19 mouse cellular contexts compared by ENCODE assay signal in genomic region chr14:117131324-117131723, GRCm38 (mm10).
DNase-seq lines count a peak whose midpoint lies in the region; ATAC-seq and TF ChIP-seq lines count a peak whose summit lies in the region.
"Had no signal": no experiment of that assay in that cellular context is flagged by ENCODE, and none has a peak within 500 bp of the region (broad histone marks: within the 10 kb centered on the region; RNA-seq: fewer than 3 reads in every experiment).

No protein-coding gene starts in this region.

- peak; percentile 88 for DNase-seq in heart, adult 11 months
- DNase-seq in heart, postnatal 25 days (ENCODE audit: low spot score), result no peak
- DNase-seq in midbrain, postnatal 0 days (ENCODE audit: low spot score), result no peak
- DNase-seq in ovary, postnatal 14 days (ENCODE audit: low spot score), result no peak
- no peak for DNase-seq in cerebellum, postnatal 25 days
- DNase-seq: adrenal gland, adult 2 months; cerebellum, postnatal 14 days; lung, adult 2 months; retina, postnatal 1 day; right cerebral cortex, postnatal 4 days had no signal

- no peaks in the 10 kb centered on the region for H3K4me1 ChIP-seq in intestine, postnatal 0 days (replicated peaks; ENCODE audit: control insufficient read depth, insufficient read depth, low read length)
- no peaks in the 10 kb centered on the region for H3K4me1 ChIP-seq in intestine, embryonic 16.5 days (ENCODE audit: control insufficient read depth, insufficient read depth, low read length)
- no peaks in the 10 kb centered on the region for H3K4me1 ChIP-seq in midbrain, postnatal 0 days (ENCODE audit: insufficient read depth, low read length)
- H3K4me1 ChIP-seq in midbrain, embryonic 16.5 days (ENCODE audit: control insufficient read depth, insufficient read depth, low read length), result no peaks in the 10 kb centered on the region
- H3K4me1 ChIP-seq: forebrain, embryonic 12.5 days; limb, embryonic 12.5 days; midbrain, embryonic 12.5 days; neural tube, embryonic 15.5 days had no signal

- H3K9ac ChIP-seq in intestine, postnatal 0 days (ENCODE audit: low read depth, low read length), result no peak overlapping the region
- no peak overlapping the region for H3K9ac ChIP-seq in intestine, embryonic 16.5 days (ENCODE audit: low read depth, low read length)
- H3K9ac ChIP-seq in midbrain, postnatal 0 days (replicated peaks; ENCODE audit: low read length, poor library complexity, severe bottlenecking), result no peak overlapping the region
- no peak overlapping the region for H3K9ac ChIP-seq in midbrain, embryonic 16.5 days (ENCODE audit: low read depth, low read length)
- H3K9ac ChIP-seq: forebrain, embryonic 12.5 days; limb, embryonic 12.5 days; midbrain, embryonic 12.5 days; neural tube, embryonic 15.5 days had no signal

- no peak for ATAC-seq in intestine, postnatal 0 days
- no peak for ATAC-seq in intestine, embryonic 16.5 days
- ATAC-seq in midbrain, postnatal 0 days (ENCODE audit: low FRiP score), result no peak
- ATAC-seq in midbrain, embryonic 16.5 days, result no peak

- no peak overlapping the region for H3K4me3 ChIP-seq in intestine, postnatal 0 days (ENCODE audit: low read depth, low read length)
- H3K4me3 ChIP-seq in intestine, embryonic 16.5 days (ENCODE audit: low read length), result no peak overlapping the region
- H3K4me3 ChIP-seq in midbrain, postnatal 0 days (ENCODE audit: low read depth, low read length), result no peak overlapping the region
- no peak overlapping the region for H3K4me3 ChIP-seq in midbrain, embryonic 16.5 days (ENCODE audit: low read depth, low read length)
- H3K4me3 ChIP-seq: forebrain, embryonic 12.5 days; limb, embryonic 12.5 days; midbrain, embryonic 12.5 days; myocyte; neural tube, embryonic 15.5 days had no signal

- TF ChIP-seq CTCF in intestine, postnatal 0 days (IDR thresholded peaks at IDR 0.05; ENCODE audit: low read depth), result peak; percentile 50
- peak; percentile 40; the same call in 1 of the 2 replicates for TF ChIP-seq CTCF in midbrain, postnatal 0 days (IDR thresholded peaks at IDR 0.05)

- no peak overlapping the region for H3K27ac ChIP-seq in intestine, postnatal 0 days (ENCODE audit: low read depth, low read length)
- no peak overlapping the region for H3K27ac ChIP-seq in intestine, embryonic 16.5 days (ENCODE audit: low read length)
- H3K27ac ChIP-seq in midbrain, postnatal 0 days (ENCODE audit: low read depth, low read length), result no peak overlapping the region
- no peak overlapping the region for H3K27ac ChIP-seq in midbrain, embryonic 16.5 days (ENCODE audit: low read length)
- H3K27ac ChIP-seq: forebrain, embryonic 12.5 days; limb, embryonic 12.5 days; macrophage; midbrain, embryonic 12.5 days; neural tube, embryonic 15.5 days had no signal

- H3K9me3 ChIP-seq in intestine, postnatal 0 days (ENCODE audit: control insufficient read depth), result no peaks in the 10 kb centered on the region
- no peaks in the 10 kb centered on the region for H3K9me3 ChIP-seq in intestine, embryonic 16.5 days (ENCODE audit: control insufficient read depth, low read length)
- no peaks in the 10 kb centered on the region for H3K9me3 ChIP-seq in midbrain, postnatal 0 days (ENCODE audit: low read length)
- H3K9me3 ChIP-seq in midbrain, embryonic 16.5 days (replicated peaks; ENCODE audit: control insufficient read depth, low read length, poor library complexity, severe bottlenecking), result no peaks in the 10 kb centered on the region
- H3K9me3 ChIP-seq: forebrain, embryonic 12.5 days; limb, embryonic 12.5 days; midbrain, embryonic 12.5 days; neural tube, embryonic 15.5 days had no signal

- WGBS in intestine, postnatal 0 days, result 78% methylated on average over 1 of the region's 1 CpGs
- WGBS in intestine, embryonic 16.5 days, result 95% methylated on average over 1 of the region's 1 CpGs
- 86% methylated on average over 1 of the region's 1 CpGs for WGBS in midbrain, postnatal 0 days
- WGBS in midbrain, embryonic 16.5 days, result 97% methylated on average over 1 of the region's 1 CpGs

- no peaks in the 10 kb centered on the region for H3K36me3 ChIP-seq in intestine, postnatal 0 days (ENCODE audit: control insufficient read depth, insufficient read depth)
- H3K36me3 ChIP-seq in intestine, embryonic 16.5 days (ENCODE audit: control insufficient read depth, insufficient read depth, low read length), result no peaks in the 10 kb centered on the region
- H3K36me3 ChIP-seq in midbrain, postnatal 0 days (ENCODE audit: insufficient read depth, low read length), result no peaks in the 10 kb centered on the region
- no peaks in the 10 kb centered on the region for H3K36me3 ChIP-seq in midbrain, embryonic 16.5 days (ENCODE audit: control insufficient read depth, insufficient read depth, low read length)
- H3K36me3 ChIP-seq: forebrain, embryonic 12.5 days; limb, embryonic 12.5 days; midbrain, embryonic 12.5 days; neural tube, embryonic 15.5 days had no signal

- H3K27me3 ChIP-seq in intestine, postnatal 0 days (replicated peaks; ENCODE audit: control insufficient read depth, insufficient read depth, low read length), result no peaks in the 10 kb centered on the region
- no peaks in the 10 kb centered on the region for H3K27me3 ChIP-seq in intestine, embryonic 16.5 days (replicated peaks; ENCODE audit: control insufficient read depth, insufficient read depth, low read length)
- no peaks in the 10 kb centered on the region for H3K27me3 ChIP-seq in midbrain, postnatal 0 days (ENCODE audit: insufficient read depth, low read length)
- no peaks in the 10 kb centered on the region for H3K27me3 ChIP-seq in midbrain, embryonic 16.5 days (ENCODE audit: control insufficient read depth, insufficient read depth, low read depth, low read length)
- H3K27me3 ChIP-seq: forebrain, embryonic 12.5 days; limb, embryonic 12.5 days; midbrain, embryonic 12.5 days; neural tube, embryonic 15.5 days had no signal

- intact Hi-C loops in heart, postnatal 25 days (cut with DNase I), result no loop called here

- H3K4me2 ChIP-seq in intestine, postnatal 0 days (replicated peaks; ENCODE audit: low read depth), result no peak overlapping the region
- no peak overlapping the region for H3K4me2 ChIP-seq in intestine, embryonic 16.5 days (ENCODE audit: low read depth, low read length)
- H3K4me2 ChIP-seq in midbrain, postnatal 0 days (ENCODE audit: low read depth, low read length, poor library complexity, severe bottlenecking), result no peak overlapping the region
- no peak overlapping the region for H3K4me2 ChIP-seq in midbrain, embryonic 16.5 days (ENCODE audit: low read length)
- H3K4me2 ChIP-seq: forebrain, embryonic 12.5 days; limb, embryonic 12.5 days; midbrain, embryonic 12.5 days; neural tube, embryonic 15.5 days had no signal
